Mouse (Mus musculus) E14TG2a.4 (cell line): Measurements from ENCODE around the gene Tsc22d4.
"Not testable (repeated sequence)": the region's sequence is repeated elsewhere in the genome, so short reads cannot be mapped to it uniquely, and the experiment has no call there.

Source experiments
- CTCF ChIP-seq: conservative IDR thresholded peaks from 2 replicates; pipeline ENCODE4 v1.5.1; 2014; ENCODE audit warnings: low read length
- NANOG ChIP-seq: IDR thresholded peaks from 2 replicates; pipeline ENCODE4 v1.6.1; 2014; ENCODE audit warnings: borderline replicate concordance, low read length, mixed read lengths
- POU5F1 ChIP-seq: IDR thresholded peaks from 2 replicates; pipeline ENCODE4 v1.6.1; 2014; ENCODE audit warnings: low read length, borderline replicate concordance

- TF ChIP-seq CTCF, POU5F1, NANOG: not testable (repeated sequence)
These were observed 4.7 kb downstream of the Tsc22d4 start for GRCm38 (mm10) chr5:137750212-137750611.
